Mouse (Mus musculus): ENCODE measurements around the gene Pear1.

- TF ChIP-seq CTCF (conservative IDR thresholded peaks at IDR 0.05 in 1 of 2, IDR thresholded peaks at IDR 0.05 in 1 of 2; ENCODE audit: low read depth in 2 of 2, low read length in 2 of 2) (peak; percentile 89 to 99), ZC3H11A (IDR thresholded peaks at IDR 0.05; ENCODE audit: low read depth, low read length) (no peak), IRF4 (IDR thresholded peaks at IDR 0.05; ENCODE audit: low read depth, low read length) (no peak)
Measured at GRCm38 (mm10) chr3:87838622-87839021, 14.5 kb upstream of the Pear1 start.

Measured in CH12.LX (cell line).